Mouse (Mus musculus) hindbrain, embryonic 12.5 days (tissue): ENCODE results near the gene Adtrp. TPM values are rescaled to one million over a fixed set of nuclear protein-coding genes. Genes with fewer than 3 reads are reported as not detected.

Experiments used
- ATAC-seq: fragments of 200-750 bp; cut with Nextera tagmentation; 2 replicates; pipeline ENCODE4 v1.8.0; 2017; ENCODE audit warnings: moderate TSS enrichment; ENCODE audit not compliant: low FRiP score
- H3K27ac ChIP-seq: fragments of 300-500 bp; sonication (generic); 2 replicates; pipeline ENCODE4 v1.5.1; 2016; ENCODE audit warnings: mild to moderate bottlenecking
- H3K27me3 ChIP-seq: fragments of 300-500 bp; sonication (generic); 2 replicates; pipeline ENCODE4 v1.6.1; 2016; ENCODE audit warnings: mild to moderate bottlenecking
- H3K36me3 ChIP-seq: fragments of 300-500 bp; sonication (generic); 2 replicates; pipeline ENCODE4 v1.6.1; 2016; ENCODE audit warnings: mild to moderate bottlenecking
- H3K4me1 ChIP-seq: fragments of 300-500 bp; sonication (generic); 2 replicates; pipeline ENCODE4 v1.6.1; 2016
- H3K4me2 ChIP-seq: fragments of 300-500 bp; sonication (generic); replicated peaks from 2 replicates; pipeline ENCODE4 v1.6.1; 2016; ENCODE audit warnings: mild to moderate bottlenecking
- H3K4me3 ChIP-seq: fragments of 300-500 bp; sonication (generic); 2 replicates; pipeline ENCODE4 v1.5.1; 2016; ENCODE audit warnings: mild to moderate bottlenecking
- H3K9ac ChIP-seq: fragments of 300-500 bp; sonication (generic); 2 replicates; pipeline ENCODE4 v1.6.1; 2016; ENCODE audit warnings: mild to moderate bottlenecking, moderate library complexity
- H3K9me3 ChIP-seq: fragments of 300-500 bp; sonication (generic); replicated peaks from 2 replicates; pipeline ENCODE4 v1.6.1; 2016; ENCODE audit warnings: mild to moderate bottlenecking
- WGBS: fragments of 180-500 bp; shearing (Covaris S2); methylation state at CpG from one replicate; pipeline ENCODE4 v1.1.7; 2016; 5-methylcytosine and 5-hydroxymethylcytosine counted together
- polyA plus RNA-seq: library from polyadenylated mRNA; unstranded; fragments of >200 nt; fragmentation: Nextera tagmentation; extraction: Ambion mirVana; gene quantifications from 2 replicates; pipeline ENCODE4 v1.2.1, GENCODE M21; 2016

Adtrp gene
- 0.45 and 1.3 TPM in 2 replicates for polyA plus RNA-seq

GRCm38 (mm10) chr13:41847516-41848126, at the start of gene Adtrp:
Adtrp (minus strand) TSS chr13:41847684.
- 82% methylated on average over 11 of the region's 11 CpGs for WGBS
- H3K36me3 ChIP-seq: no peaks in the 10 kb centered on the region
- no peaks in the 10 kb centered on the region; the same call in 1 of the 2 replicates for H3K4me1 ChIP-seq
- no peaks in the 10 kb centered on the region for H3K9me3 ChIP-seq
- ATAC-seq: no peak
- no peak within 1 kb of the TSS for H3K4me2 ChIP-seq
- H3K27ac ChIP-seq: no peak within 1 kb of the TSS
- no peaks in the 10 kb centered on the region for H3K27me3 ChIP-seq
- H3K4me3 ChIP-seq: no peak within 1 kb of the TSS
- no peak within 1 kb of the TSS for H3K9ac ChIP-seq

GRCm38 (mm10) chr13:41892016-41892415, 44.5 kb upstream of the Adtrp start:
- Histone ChIP-seq H3K36me3 (no peaks in the 10 kb centered on the region), H3K4me3 (no peak overlapping the region), H3K4me2 (no peak overlapping the region), H3K4me1 (no peaks in the 10 kb centered on the region), H3K9ac (no peak overlapping the region), H3K9me3 (no peaks in the 10 kb centered on the region), H3K27me3 (no peaks in the 10 kb centered on the region), H3K27ac (no peak overlapping the region)
- WGBS: 95% methylated on average over 12 of the region's 12 CpGs
- no peak for ATAC-seq

- Histone ChIP-seq H3K27ac (no peak overlapping the region), H3K4me1 (no peaks in the 10 kb centered on the region), H3K27me3 (no peaks in the 10 kb centered on the region), H3K9ac (no peak overlapping the region), H3K4me2 (no peak overlapping the region), H3K9me3 (no peaks in the 10 kb centered on the region), H3K36me3 (no peaks in the 10 kb centered on the region), H3K4me3 (no peak overlapping the region)
- no peak for ATAC-seq
- whole genome bisulfite sequencing: 91% methylated on average over 4 of the region's 4 CpGs
Observed at GRCm38 (mm10) chr13:41890618-41891017, 43.1 kb upstream of the Adtrp start.

GRCm38 (mm10) chr13:41890111-41890600, 42.7 kb upstream of the Adtrp start:
- H3K4me1 ChIP-seq: no peaks in the 10 kb centered on the region
- WGBS: 89% methylated on average over 2 of the region's 2 CpGs

GRCm38 (mm10) chr13:41888644-41889043, 41.2 kb upstream of the Adtrp start:
- no peaks in the 10 kb centered on the region for H3K36me3 ChIP-seq
- H3K27ac ChIP-seq: no peak overlapping the region
- H3K27me3 ChIP-seq: no peaks in the 10 kb centered on the region
- no peaks in the 10 kb centered on the region for H3K9me3 ChIP-seq
- H3K4me2 ChIP-seq: no peak overlapping the region
- H3K4me3 ChIP-seq: no peak overlapping the region
- H3K4me1 ChIP-seq: no peaks in the 10 kb centered on the region
- H3K9ac ChIP-seq: no peak overlapping the region
- ATAC-seq: no peak
- 82% methylated on average over 2 of the region's 2 CpGs for WGBS

More at GRCm38 (mm10) chr13:41890111-41890600, 42.7 kb upstream of the Adtrp start:
- no peak overlapping the region for H3K4me2 ChIP-seq
- no peaks in the 10 kb centered on the region for H3K36me3 ChIP-seq
- no peak overlapping the region for H3K9ac ChIP-seq
- no peak overlapping the region for H3K27ac ChIP-seq
- H3K27me3 ChIP-seq: no peaks in the 10 kb centered on the region
- H3K9me3 ChIP-seq: no peaks in the 10 kb centered on the region
- H3K4me3 ChIP-seq: no peak overlapping the region
- ATAC-seq: no peak

- Histone ChIP-seq H3K9ac (no peak overlapping the region), H3K4me1 (no peaks in the 10 kb centered on the region), H3K4me2 (no peak overlapping the region), H3K9me3 (no peaks in the 10 kb centered on the region), H3K27ac (no peak overlapping the region), H3K4me3 (no peak overlapping the region), H3K27me3 (no peaks in the 10 kb centered on the region), H3K36me3 (no peaks in the 10 kb centered on the region)
- 90% methylated on average over 4 of the region's 4 CpGs for WGBS
- no peak for ATAC-seq
Observed at GRCm38 (mm10) chr13:41886120-41886519, 38.6 kb upstream of the Adtrp start.

- Histone ChIP-seq H3K27ac (no peak overlapping the region), H3K36me3 (no peaks in the 10 kb centered on the region), H3K9me3 (no peaks in the 10 kb centered on the region), H3K27me3 (no peaks in the 10 kb centered on the region), H3K4me1 (no peaks in the 10 kb centered on the region), H3K9ac (no peak overlapping the region), H3K4me3 (no peak overlapping the region), H3K4me2 (no peak overlapping the region)
- no peak for ATAC-seq
- 84% methylated on average over 4 of the region's 4 CpGs for WGBS
Observed at GRCm38 (mm10) chr13:41883665-41884291, 36.3 kb upstream of the Adtrp start.

GRCm38 (mm10) chr13:41881201-41881600, 33.7 kb upstream of the Adtrp start:
- H3K4me3 ChIP-seq: no peak overlapping the region
- no peaks in the 10 kb centered on the region for H3K36me3 ChIP-seq
- 85% methylated on average over 2 of the region's 2 CpGs for WGBS
- H3K27ac ChIP-seq: no peak overlapping the region
- H3K27me3 ChIP-seq: no peaks in the 10 kb centered on the region
- no peak overlapping the region for H3K4me2 ChIP-seq
- H3K4me1 ChIP-seq: no peaks in the 10 kb centered on the region
- no peak for ATAC-seq
- no peak overlapping the region for H3K9ac ChIP-seq
- no peaks in the 10 kb centered on the region for H3K9me3 ChIP-seq

GRCm38 (mm10) chr13:41880525-41880924, 33.0 kb upstream of the Adtrp start:
- H3K36me3 ChIP-seq: no peaks in the 10 kb centered on the region
- no peak overlapping the region for H3K4me3 ChIP-seq
- ATAC-seq: no peak
- no peaks in the 10 kb centered on the region for H3K4me1 ChIP-seq
- no peaks in the 10 kb centered on the region for H3K27me3 ChIP-seq
- H3K4me2 ChIP-seq: no peak overlapping the region
- H3K27ac ChIP-seq: no peak overlapping the region
- no peak overlapping the region for H3K9ac ChIP-seq
- no peaks in the 10 kb centered on the region for H3K9me3 ChIP-seq

GRCm38 (mm10) chr13:41872686-41873085, 25.2 kb upstream of the Adtrp start:
- no peak overlapping the region for H3K4me2 ChIP-seq
- H3K4me1 ChIP-seq: no peaks in the 10 kb centered on the region
- no peaks in the 10 kb centered on the region for H3K36me3 ChIP-seq
- WGBS: 71% methylated on average over 7 of the region's 7 CpGs
- ATAC-seq: no peak
- no peaks in the 10 kb centered on the region for H3K9me3 ChIP-seq
- no peak overlapping the region for H3K9ac ChIP-seq
- no peak overlapping the region for H3K4me3 ChIP-seq
- no peaks in the 10 kb centered on the region for H3K27me3 ChIP-seq
- no peak overlapping the region for H3K27ac ChIP-seq

- Histone ChIP-seq H3K4me3 (no peak overlapping the region), H3K36me3 (no peaks in the 10 kb centered on the region), H3K9ac (no peak overlapping the region), H3K27me3 (no peaks in the 10 kb centered on the region), H3K4me1 (no peaks in the 10 kb centered on the region), H3K27ac (no peak overlapping the region), H3K9me3 (no peaks in the 10 kb centered on the region), H3K4me2 (no peak overlapping the region)
- 52% methylated on average over 8 of the region's 8 CpGs for WGBS
- ATAC-seq: no peak
Observed at GRCm38 (mm10) chr13:41872161-41872562, 24.7 kb upstream of the Adtrp start.

GRCm38 (mm10) chr13:41867533-41867932, 20.0 kb upstream of the Adtrp start:
- Histone ChIP-seq H3K36me3 (no peaks in the 10 kb centered on the region), H3K4me1 (no peaks in the 10 kb centered on the region), H3K4me3 (no peak overlapping the region), H3K27ac (no peak overlapping the region), H3K4me2 (no peak overlapping the region), H3K27me3 (no peaks in the 10 kb centered on the region), H3K9ac (no peak overlapping the region), H3K9me3 (no peaks in the 10 kb centered on the region)
- WGBS: 86% methylated on average over 2 of the region's 2 CpGs
- no peak for ATAC-seq

- Histone ChIP-seq H3K27me3 (no peaks in the 10 kb centered on the region), H3K36me3 (no peaks in the 10 kb centered on the region), H3K27ac (no peak overlapping the region), H3K4me2 (no peak overlapping the region), H3K9me3 (no peaks in the 10 kb centered on the region), H3K9ac (no peak overlapping the region), H3K4me3 (no peak overlapping the region), H3K4me1 (no peaks in the 10 kb centered on the region)
- ATAC-seq: no peak
- WGBS: 80% methylated on average over 6 of the region's 6 CpGs
Observed at GRCm38 (mm10) chr13:41865575-41865974, 18.1 kb upstream of the Adtrp start.
